Mouse (Mus musculus) heart, adult 2 months (tissue): ENCODE data around the gene Itga1.

Experiments used
- CTCF ChIP-seq: fragments of 200-600 bp; IDR thresholded peaks from 2 replicates; pipeline ENCODE4 v1.8.1; 2022; ENCODE audit warnings: antibody characterized with exemption, mild to moderate bottlenecking, moderate library complexity
- EP300 ChIP-seq: fragments of 200-500 bp; IDR thresholded peaks from 2 replicates; pipeline ENCODE4 v1.6.1; 2011; ENCODE audit warnings: low read depth, low read length, control low read depth; ENCODE audit not compliant: insufficient read depth
- POLR2A ChIP-seq: fragments of 200-500 bp; IDR thresholded peaks from 2 replicates; pipeline ENCODE4 v1.6.1; 2011; ENCODE audit warnings: mild to moderate bottlenecking, low read depth, low read length, control low read depth; ENCODE audit not compliant: insufficient read depth

- TF ChIP-seq POLR2A, result 0 out of 2 replicates have a peak, but pooled peaks have one; percentile 13
- no peak for TF ChIP-seq CTCF
- no peak for TF ChIP-seq EP300
Observed at GRCm38 (mm10) chr13:115085974-115086373, 15.8 kb downstream of the Itga1 start.
